Mouse (Mus musculus) thymus, adult 2 months (tissue): Measurements from ENCODE around the gene Raver2.

Experiments
- CTCF ChIP-seq: fragments of 200-500 bp; IDR thresholded peaks from 2 replicates; pipeline ENCODE4 v1.5.1; 2012; ENCODE audit warnings: mild to moderate bottlenecking, control low read depth, low read length, moderate library complexity, borderline replicate concordance; ENCODE audit not compliant: control insufficient read depth, poor library complexity, insufficient read depth; ENCODE audit errors: extremely low read depth
- POLR2A ChIP-seq: fragments of 200-500 bp; IDR thresholded peaks from 2 replicates; pipeline ENCODE4 v1.6.1; 2012; ENCODE audit warnings: mild to moderate bottlenecking, low read length, control low read depth, moderate library complexity; ENCODE audit not compliant: control insufficient read depth, poor library complexity, insufficient read depth; ENCODE audit errors: extremely low read depth

- TF ChIP-seq CTCF (no peak), POLR2A (no peak)
Measured at GRCm38 (mm10) chr4:101037156-101037555, 31.6 kb upstream of the Raver2 start.
